Mouse (Mus musculus): Measurements from ENCODE around the gene Spag9.

GRCm38 (mm10) chr11:94118612-94119011 is 122.7 kb downstream of the Spag9 start:
- TF ChIP-seq CTCF (conservative IDR thresholded peaks at IDR 0.05; ENCODE audit: low read length) (no peak), POU5F1 (IDR thresholded peaks at IDR 0.05; ENCODE audit: borderline replicate concordance, low read length) (no peak)
